Mouse (Mus musculus) heart, embryonic 14.5 days (tissue): ENCODE results near the gene Srsf1. TPM values are rescaled to one million over a fixed set of nuclear protein-coding genes. Genes with fewer than 3 reads are reported as not detected.

Experiments
- ATAC-seq: fragments of 200-750 bp; cut with Nextera tagmentation; 2 replicates; pipeline ENCODE4 v1.8.0; 2017; ENCODE audit warnings: low read depth, moderate TSS enrichment; ENCODE audit not compliant: insufficient number of reproducible peaks, insufficient read depth, low FRiP score
- H3K27ac ChIP-seq, 2 experiments: fragments of 200-500 bp in 1 of 2; fragments of 300-500 bp in 1 of 2; sonication (generic) in 1 of 2; replicated peaks in 1 of 2; 2 replicates each; pipeline ENCODE4 v1.5.1; 2012 to 2014; ENCODE audit warnings: low read depth in 2 of 2, low read length in 2 of 2, control low read depth in 1 of 2, mild to moderate bottlenecking in 1 of 2, mixed read lengths in 1 of 2; ENCODE audit not compliant: control insufficient read depth in 1 of 2, insufficient read depth in 1 of 2
- H3K27me3 ChIP-seq: fragments of 300-500 bp; sonication (generic); 2 replicates; pipeline ENCODE4 v1.6.1; 2014; ENCODE audit warnings: mild to moderate bottlenecking, low read length, control low read depth; ENCODE audit not compliant: control insufficient read depth, insufficient read depth
- H3K36me3 ChIP-seq: fragments of 300-500 bp; sonication (generic); 2 replicates; pipeline ENCODE4 v1.6.1; 2014; ENCODE audit warnings: mild to moderate bottlenecking, control low read depth, low read length, mixed read lengths; ENCODE audit not compliant: control insufficient read depth, insufficient read depth
- H3K4me1 ChIP-seq, 2 experiments: fragments of 200-500 bp in 1 of 2; fragments of 300-500 bp in 1 of 2; sonication (generic) in 1 of 2; 2 replicates each; pipeline ENCODE4 v1.6.1; 2012 to 2014; ENCODE audit warnings: low read length in 2 of 2, control low read depth in 1 of 2, mixed read lengths in 1 of 2; ENCODE audit not compliant: control insufficient read depth in 2 of 2, insufficient read depth in 2 of 2
- H3K4me2 ChIP-seq: fragments of 300-500 bp; sonication (generic); 2 replicates; pipeline ENCODE4 v1.6.1; 2014; ENCODE audit warnings: mild to moderate bottlenecking, low read length
- H3K4me3 ChIP-seq, 2 experiments: fragments of 200-500 bp in 1 of 2; fragments of 300-500 bp in 1 of 2; sonication (generic) in 1 of 2; 2 replicates each; pipeline ENCODE4 v1.5.1; 2012 to 2014; ENCODE audit warnings: low read length in 2 of 2, mild to moderate bottlenecking in 2 of 2, control low read depth in 1 of 2, low read depth in 1 of 2, moderate library complexity in 1 of 2; ENCODE audit not compliant: control insufficient read depth in 1 of 2, insufficient read depth in 1 of 2
- H3K9ac ChIP-seq: fragments of 300-500 bp; sonication (generic); 2 replicates; pipeline ENCODE4 v1.6.1; 2014; ENCODE audit warnings: mild to moderate bottlenecking, low read length
- H3K9me3 ChIP-seq: fragments of 300-500 bp; sonication (generic); 2 replicates; pipeline ENCODE4 v1.6.1; 2016; ENCODE audit warnings: low read length, control low read depth; ENCODE audit not compliant: control insufficient read depth
- WGBS: fragments of 180-500 bp; shearing (Covaris S2); extraction: QIAGEN DNeasy Blood & Tissue Kit; methylation state at CpG from one replicate; pipeline ENCODE4 v1.1.7; 2014; 5-methylcytosine and 5-hydroxymethylcytosine counted together
- polyA plus RNA-seq: library from polyadenylated mRNA; unstranded; fragments of >200 nt; fragmentation: Nextera tagmentation; extraction: Ambion mirVana; gene quantifications from 2 replicates; pipeline ENCODE4 v1.2.1, GENCODE M21; 2014

Gene Srsf1
- polyA plus RNA-seq, 1 experiment from 2014 or later, result 192 TPM

GRCm38 (mm10) chr11:88091949-88092348 lies 44.8 kb downstream of the Srsf1 start:
- no peak overlapping the region for H3K9ac ChIP-seq
- WGBS, result 55% methylated on average over 1 of the region's 1 CpGs
- H3K27me3 ChIP-seq, result no peaks in the 10 kb centered on the region
- H3K36me3 ChIP-seq, result no peaks in the 10 kb centered on the region
- no peak overlapping the region for H3K27ac ChIP-seq
- no peaks in the 10 kb centered on the region for H3K9me3 ChIP-seq
- peaks cover 3 to 12% of the 10 kb centered on the region in 2 experiments; a peak in 3 of 4 replicates for H3K4me1 ChIP-seq
- H3K4me3 ChIP-seq, result no peak overlapping the region
- ATAC-seq, result no peak
- no peak overlapping the region for H3K4me2 ChIP-seq

DNA sequence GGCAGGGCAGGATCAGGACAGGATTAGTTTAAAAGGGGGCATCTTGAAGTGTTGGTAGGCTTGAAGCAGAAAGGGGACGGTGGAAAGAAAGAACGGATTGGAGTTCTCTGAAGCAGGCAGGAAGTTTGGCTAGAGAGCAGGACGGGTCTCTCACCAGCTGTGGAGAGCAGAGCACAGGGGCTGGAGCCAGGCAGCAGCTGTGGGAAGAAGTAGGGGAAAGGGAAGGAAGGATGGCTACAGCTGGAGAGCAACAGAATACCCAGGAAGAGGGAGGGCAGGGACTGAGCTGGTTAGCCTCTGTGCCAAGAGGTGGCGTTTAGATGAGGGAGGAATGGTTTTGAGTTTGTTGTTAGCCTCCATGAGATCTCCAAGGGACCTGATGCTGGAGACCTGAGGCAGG lies 50.0 kb downstream of the Srsf1 start:
- Histone ChIP-seq H3K36me3 (no peaks in the 10 kb centered on the region), H3K27ac (no peak overlapping the region), H3K9me3 (no peaks in the 10 kb centered on the region), H3K9ac (no peak overlapping the region; the same call in 1 of the 2 replicates), H3K4me1 (peaks cover 21 to 30% of the 10 kb centered on the region in 2 experiments), H3K27me3 (no peaks in the 10 kb centered on the region), H3K4me3 (no peak overlapping the region), H3K4me2 (peak overlapping the region; percentile 92)
- 8% methylated on average over 4 of the region's 4 CpGs for WGBS
- ATAC-seq, result no peak

- no peak for ATAC-seq
- no peaks in the 10 kb centered on the region for H3K27me3 ChIP-seq
- 18% methylated on average over 17 of the region's 17 CpGs for WGBS
These were observed 51.0 kb downstream of the Srsf1 start, which contains the start of gene Cuedc1 for GRCm38 (mm10) chr11:88098021-88098729. Gene Cuedc1 (plus strand): TSS chr11:88098058.

DNA sequence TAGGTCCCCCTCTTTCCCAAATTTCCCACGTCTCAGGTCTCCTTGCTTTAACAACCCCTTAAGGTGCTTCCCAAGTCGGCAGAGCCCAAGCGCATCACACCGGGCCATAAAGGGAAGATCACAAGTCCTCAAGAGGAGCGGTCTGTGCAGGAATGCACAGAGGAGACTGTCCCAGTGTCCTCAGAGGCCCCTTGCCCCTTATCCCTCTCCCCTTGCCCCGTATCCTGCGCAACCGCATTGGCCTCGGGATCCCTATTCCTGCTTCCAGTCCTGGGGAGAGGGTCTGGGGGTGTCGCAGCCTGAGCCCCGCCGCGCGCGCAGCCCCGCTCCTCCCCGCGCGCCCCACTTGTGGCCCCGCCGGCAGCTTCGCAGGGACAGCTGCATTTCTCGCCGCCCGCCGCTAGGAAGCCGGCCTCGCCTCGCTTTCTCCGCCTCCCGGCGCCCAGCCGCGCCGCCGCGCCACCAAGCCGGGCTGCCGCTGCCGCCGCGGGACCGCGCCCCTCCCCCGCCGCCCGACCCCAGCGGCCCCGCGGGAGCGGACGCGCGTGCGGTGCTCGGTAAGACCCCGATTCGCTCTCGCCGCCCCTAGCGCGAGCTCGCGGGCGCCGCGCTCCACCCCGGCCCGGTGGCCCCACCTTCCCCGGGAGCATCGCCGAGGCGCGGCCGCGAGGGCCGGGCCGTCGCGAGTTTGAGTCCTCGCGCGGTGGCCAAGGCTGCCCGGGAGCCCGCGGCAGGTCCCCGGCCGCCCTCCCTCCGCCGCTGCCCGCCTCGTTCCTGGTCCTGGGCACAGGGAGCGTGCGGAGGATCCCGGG lies 51.8 kb downstream of the Srsf1 start:
- Histone ChIP-seq H3K9ac (peak overlapping the region; percentile 98), H3K27ac (peak overlapping the region; percentile 91 to 95), H3K9me3 (no peaks in the 10 kb centered on the region), H3K27me3 (no peaks in the 10 kb centered on the region), H3K36me3 (no peaks in the 10 kb centered on the region), H3K4me3 (peak overlapping the region; percentile 87 to 95), H3K4me1 (peaks cover 24 to 30% of the 10 kb centered on the region in 2 experiments), H3K4me2 (peak overlapping the region; percentile 92)
- under 1% methylated on average over 94 of the region's 95 CpGs for WGBS
- ATAC-seq, result peak; percentile 48

More at GRCm38 (mm10) chr11:88098021-88098729, 51.0 kb downstream of the Srsf1 start, which contains the start of gene Cuedc1:
- H3K36me3 ChIP-seq, result no peaks in the 10 kb centered on the region
- peaks cover 21 to 30% of the 10 kb centered on the region in 2 experiments for H3K4me1 ChIP-seq
- H3K4me2 ChIP-seq, result peak within 1 kb of the TSS; percentile 92
- no peaks in the 10 kb centered on the region for H3K9me3 ChIP-seq
- peak within 1 kb of the TSS; percentile 87 to 95 for H3K4me3 ChIP-seq
- peak within 1 kb of the TSS; percentile 98 for H3K9ac ChIP-seq
- peak within 1 kb of the TSS; percentile 18 to 95; a peak in 3 of 4 replicates for H3K27ac ChIP-seq

- peaks cover 24 to 30% of the 10 kb centered on the region in 2 experiments for H3K4me1 ChIP-seq
- peak overlapping the region; percentile 87 to 95 for H3K4me3 ChIP-seq
- H3K9me3 ChIP-seq, result no peaks in the 10 kb centered on the region
- ATAC-seq, result peak; percentile 68
- H3K36me3 ChIP-seq, result no peaks in the 10 kb centered on the region
- peak overlapping the region; percentile 92 for H3K4me2 ChIP-seq
- H3K27me3 ChIP-seq, result no peaks in the 10 kb centered on the region
- H3K9ac ChIP-seq, result peak overlapping the region; percentile 98
- H3K27ac ChIP-seq, result peak overlapping the region; percentile 91 to 95
- 0% methylated on average over 36 of the region's 38 CpGs for WGBS
These were observed 52.4 kb downstream of the Srsf1 start for GRCm38 (mm10) chr11:88099599-88100023.

DNA sequence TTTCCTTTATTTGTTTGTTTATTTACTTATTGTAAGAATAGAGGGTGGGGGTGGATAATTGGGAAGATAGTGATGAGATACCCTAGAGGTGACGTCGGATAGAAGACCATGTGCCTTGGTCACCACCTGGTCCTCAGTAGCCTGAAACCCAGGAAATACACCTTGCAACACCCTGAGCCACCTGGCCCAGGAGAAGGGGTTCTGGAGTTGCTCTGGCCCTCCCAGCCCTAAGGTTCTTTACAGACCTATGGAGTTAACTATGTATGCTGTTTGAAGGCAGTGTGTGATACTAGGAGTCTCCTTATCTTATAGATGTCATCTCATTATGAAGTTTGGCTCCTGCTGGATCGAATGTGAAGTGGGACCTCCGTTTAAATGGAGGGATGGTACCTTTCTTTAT lies 53.0 kb downstream of the Srsf1 start:
- H3K4me2 ChIP-seq, result peak overlapping the region; percentile 92
- no peak for ATAC-seq
- peaks cover 24 to 30% of the 10 kb centered on the region in 2 experiments for H3K4me1 ChIP-seq
- H3K27ac ChIP-seq, result no peak overlapping the region
- peak overlapping the region; percentile 98; the same call in 1 of the 2 replicates for H3K9ac ChIP-seq
- H3K36me3 ChIP-seq, result no peaks in the 10 kb centered on the region
- peak overlapping the region in 1 of 2 experiments; percentile 87; a peak in 2 of 4 replicates for H3K4me3 ChIP-seq
- WGBS, result 31% methylated on average over 4 of the region's 4 CpGs
- H3K27me3 ChIP-seq, result no peaks in the 10 kb centered on the region
- no peaks in the 10 kb centered on the region for H3K9me3 ChIP-seq
